Mouse (Mus musculus) olfactory bulb, adult 2 months (tissue): ENCODE data around the gene Repin1.

Source experiments
- CTCF ChIP-seq: fragments of 200-500 bp; IDR thresholded peaks from 2 replicates; pipeline ENCODE4 v1.5.1; 2012; ENCODE audit warnings: low read depth, mild to moderate bottlenecking, low read length, moderate library complexity; ENCODE audit not compliant: insufficient read depth
- POLR2A ChIP-seq: fragments of 200-500 bp; IDR thresholded peaks from 2 replicates; pipeline ENCODE4 v1.6.1; 2012; ENCODE audit warnings: mild to moderate bottlenecking, low read depth, low read length, moderate library complexity; ENCODE audit not compliant: insufficient read depth

DNA sequence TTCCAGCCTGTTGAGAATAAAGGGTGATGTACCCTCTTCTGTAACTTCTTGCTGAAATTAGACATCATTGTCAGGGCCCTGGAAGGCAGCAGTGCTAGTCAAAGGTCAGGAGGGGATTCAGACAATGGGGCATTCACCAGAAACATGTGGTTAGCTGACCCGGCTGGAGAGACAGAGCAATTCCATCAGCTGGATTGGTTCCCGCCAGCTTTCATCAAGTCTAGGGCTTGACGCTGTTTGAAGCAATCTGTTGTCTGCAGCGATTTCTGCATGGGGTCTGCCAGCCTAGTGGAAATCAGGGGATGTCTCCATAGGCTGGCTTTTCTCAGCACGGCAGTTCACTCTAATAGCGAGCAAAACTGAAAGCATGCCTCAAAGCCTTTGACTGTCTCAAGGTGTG is 42.8 kb downstream of the Repin1 start:
- no peak for TF ChIP-seq POLR2A
- no peak for TF ChIP-seq CTCF
